Mouse (Mus musculus): Measurements from ENCODE around the gene 2010300C02Rik.
"Not testable (repeated sequence)": the region's sequence is repeated elsewhere in the genome, so short reads cannot be mapped to it uniquely, and the experiment has no call there.

2010300C02Rik gene

GRCm38 (mm10) chr1:37719761-37720640, at the start of gene 2010300C02Rik:
2010300C02Rik (minus strand) TSS chr1:37720085.
- peak; percentile 23 to 40 for DNase-seq

GRCm38 (mm10) chr1:37759407-37759806, 39.5 kb upstream of the 2010300C02Rik start:
- DNase-seq, result no peak

DNA sequence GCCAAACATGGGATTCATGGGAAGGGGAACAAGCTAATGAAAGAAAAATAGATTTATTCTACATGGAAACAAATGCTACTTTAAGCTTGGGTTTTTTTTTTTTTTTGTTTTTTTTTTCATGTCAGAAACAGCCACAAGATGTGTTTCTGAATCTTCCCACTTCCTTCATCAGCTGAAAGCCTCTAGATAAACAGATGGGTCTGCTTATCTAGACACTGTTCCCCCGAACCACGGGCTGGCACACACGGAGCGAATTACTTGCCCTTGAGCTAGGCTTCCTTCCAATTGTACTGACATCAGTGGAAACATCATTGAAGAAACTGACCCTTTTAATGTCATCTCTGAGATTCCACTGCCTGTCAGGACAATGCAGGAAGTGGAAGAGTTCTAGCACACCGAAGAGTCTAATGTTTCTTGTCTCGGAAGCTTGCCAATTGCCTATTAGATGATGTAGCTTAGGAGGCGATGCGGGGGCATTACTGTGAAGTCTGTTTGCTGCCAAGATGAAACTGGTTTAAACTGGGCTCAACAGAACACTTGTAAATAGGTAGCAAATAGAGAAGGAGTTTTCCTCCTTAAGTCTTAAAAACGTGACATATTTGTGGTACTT, 24.9 kb upstream of the 2010300C02Rik start:
- no peak for DNase-seq

DNA sequence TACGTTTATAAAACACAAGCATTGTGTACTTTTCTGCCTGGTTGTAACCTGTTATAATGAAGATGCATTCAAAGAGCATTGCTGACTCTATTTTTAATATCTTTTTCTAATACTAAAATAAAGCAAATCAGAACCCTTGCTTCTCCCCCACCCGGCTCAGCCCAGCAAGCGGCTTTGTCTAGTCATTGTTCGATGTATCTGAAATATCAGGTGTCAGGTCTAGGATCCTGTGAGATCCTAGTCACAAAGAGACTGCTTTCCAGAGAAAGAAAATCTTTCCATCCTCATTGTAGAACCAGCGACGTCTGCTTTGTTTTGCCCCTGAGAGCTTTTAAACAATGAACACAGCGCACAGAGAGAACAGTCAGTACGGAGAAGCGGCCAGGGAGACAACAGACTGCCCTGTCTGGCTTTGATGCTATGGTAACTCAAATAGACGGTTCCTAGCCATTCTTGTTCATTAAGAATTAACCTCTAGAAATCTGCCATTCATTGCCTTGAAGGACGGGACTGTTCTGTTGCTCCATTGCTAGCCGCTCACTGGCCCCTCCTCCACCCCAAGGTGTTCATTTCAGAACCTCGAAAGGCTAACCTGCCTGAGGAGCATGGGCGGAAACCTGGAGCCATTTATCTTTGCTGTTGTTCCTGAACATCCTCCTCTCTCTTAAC, 22.9 kb upstream of the 2010300C02Rik start:
- no peak for DNase-seq

DNA sequence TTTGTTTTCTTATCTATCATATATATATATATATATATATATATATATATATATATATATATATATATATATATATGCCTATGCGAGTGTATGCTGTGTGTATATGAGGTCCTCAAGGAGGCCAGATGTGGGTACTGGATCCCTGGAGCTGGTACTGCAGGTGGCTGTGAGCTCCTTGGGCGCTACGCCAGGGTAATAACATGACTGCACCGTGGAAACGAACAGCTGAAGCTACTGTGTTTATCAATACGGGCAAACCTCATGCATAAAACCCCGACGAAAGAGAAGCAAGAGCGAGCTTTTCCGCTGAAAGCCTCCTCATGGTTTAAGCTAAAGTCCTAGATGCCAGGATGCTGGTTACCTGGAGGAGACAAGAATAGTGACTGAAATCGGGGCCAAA, 22.2 kb upstream of the 2010300C02Rik start:
- DNase-seq, result no peak

DNA sequence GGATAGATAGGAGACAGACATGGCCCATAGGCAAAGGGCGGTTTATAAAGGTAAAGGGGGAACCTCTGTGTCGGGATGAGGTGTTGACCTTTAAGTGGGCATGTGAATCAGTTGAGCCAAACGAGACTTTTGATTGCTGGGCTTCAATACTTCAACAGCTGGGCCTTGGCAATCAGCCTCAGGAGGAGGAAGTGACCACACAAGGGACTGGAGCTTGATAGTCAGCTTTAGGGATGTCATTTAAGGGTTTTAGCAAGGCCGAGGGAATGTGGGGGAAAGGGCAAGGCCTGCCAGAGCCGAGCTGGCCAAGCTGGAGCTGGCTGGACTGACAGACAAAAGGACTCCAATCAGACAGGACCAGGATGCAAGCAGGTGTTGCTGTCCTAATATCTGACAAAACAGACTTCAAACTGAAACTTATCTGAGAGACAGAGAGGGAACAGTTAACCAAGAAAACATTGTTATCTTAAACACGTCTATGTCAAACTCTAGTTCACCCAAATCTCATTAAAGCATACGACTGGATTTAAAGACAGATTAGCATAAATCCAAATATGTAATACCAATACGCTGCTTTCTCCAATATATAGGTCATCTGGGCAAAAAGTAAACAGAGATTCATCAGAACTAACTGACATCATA, 20.4 kb upstream of the 2010300C02Rik start:
- DNase-seq, result no peak

GRCm38 (mm10) chr1:37738895-37739294, 19.0 kb upstream of the 2010300C02Rik start:
- DNase-seq, result no peak

DNA sequence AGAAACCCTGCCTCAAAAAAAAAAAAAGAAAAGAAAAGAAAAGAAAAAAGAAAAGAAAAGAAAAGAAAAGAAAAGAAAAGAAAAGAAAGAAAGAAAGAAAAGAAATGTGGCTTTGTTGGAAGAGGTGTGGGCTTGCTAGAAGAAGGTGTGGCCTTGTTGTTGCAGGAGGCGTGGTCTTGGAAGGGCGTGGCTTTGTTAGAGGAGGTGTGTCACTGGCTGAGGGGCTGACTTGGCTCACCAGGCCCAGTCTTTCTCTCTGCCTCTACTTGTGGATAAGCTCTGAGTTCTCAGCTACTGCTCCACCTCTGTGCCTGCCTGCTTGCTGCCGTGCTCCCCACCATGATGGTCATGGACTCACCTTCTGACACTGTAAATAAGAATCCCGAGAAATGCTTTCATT, 17.2 kb upstream of the 2010300C02Rik start:
- no peak for DNase-seq

DNA sequence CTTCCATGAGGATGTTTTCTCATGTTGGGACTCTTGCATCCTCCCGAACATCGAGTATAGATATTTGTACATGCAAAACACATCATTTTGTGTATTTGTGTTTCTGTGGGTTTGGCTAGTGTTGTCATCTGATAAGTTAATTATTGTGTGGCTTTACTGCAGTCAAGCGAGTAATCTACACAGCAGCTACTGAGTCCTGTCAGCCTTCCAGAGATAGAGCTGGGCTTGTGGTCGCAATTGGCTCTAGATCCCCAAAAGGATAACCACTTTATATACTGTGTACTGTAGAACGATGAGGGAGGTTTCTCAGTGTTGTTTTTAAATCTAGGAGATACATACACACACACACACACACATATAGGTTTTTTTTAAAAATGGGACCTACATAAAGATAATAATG, 16.0 kb upstream of the 2010300C02Rik start:
- DNase-seq, result no peak

DNA sequence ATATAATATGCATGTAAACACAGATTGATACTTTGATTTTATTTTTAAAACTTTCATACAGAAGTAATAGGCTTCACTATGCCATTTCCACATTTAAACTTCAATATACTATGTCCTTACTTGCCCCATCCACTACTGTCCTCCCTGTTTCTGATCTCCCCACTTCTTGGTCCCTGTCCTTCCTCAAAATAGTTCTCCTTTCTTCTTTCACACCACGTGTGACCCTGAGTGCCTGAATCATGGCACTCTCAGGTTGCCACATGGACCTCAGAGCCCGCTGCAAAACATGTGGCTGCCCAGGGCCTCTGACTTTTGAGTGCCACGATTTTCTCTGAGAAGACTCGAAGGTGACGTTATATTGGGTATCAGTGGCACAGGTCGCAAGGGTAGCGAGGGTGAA, 15.0 kb upstream of the 2010300C02Rik start:
- no peak for DNase-seq

GRCm38 (mm10) chr1:37729353-37729752, 9.5 kb upstream of the 2010300C02Rik start:
- DNase-seq, result no peak

DNA sequence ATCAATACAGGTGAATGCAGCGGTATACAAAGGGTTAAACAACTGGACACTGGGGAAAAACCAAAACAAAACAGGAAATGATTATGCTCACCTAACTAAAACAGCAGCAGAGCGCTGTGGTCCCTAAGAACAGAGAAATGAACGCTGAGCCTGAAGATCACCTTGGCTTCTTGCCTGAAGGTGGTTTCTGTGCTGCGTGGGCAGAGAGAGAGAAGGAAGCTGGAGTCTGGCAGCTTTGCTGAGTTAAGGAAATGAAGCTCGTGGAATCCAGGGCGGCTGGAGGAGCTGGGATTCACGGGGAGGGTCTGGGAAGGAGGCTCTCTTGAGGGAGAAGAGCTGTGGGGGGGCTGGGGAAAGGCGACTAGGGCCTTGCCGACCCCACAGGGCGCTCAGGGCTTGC, 8.2 kb upstream of the 2010300C02Rik start:
- DNase-seq, result no peak

- DNase-seq, result no peak
These were observed 7.3 kb upstream of the 2010300C02Rik start for GRCm38 (mm10) chr1:37727186-37727585.

DNA sequence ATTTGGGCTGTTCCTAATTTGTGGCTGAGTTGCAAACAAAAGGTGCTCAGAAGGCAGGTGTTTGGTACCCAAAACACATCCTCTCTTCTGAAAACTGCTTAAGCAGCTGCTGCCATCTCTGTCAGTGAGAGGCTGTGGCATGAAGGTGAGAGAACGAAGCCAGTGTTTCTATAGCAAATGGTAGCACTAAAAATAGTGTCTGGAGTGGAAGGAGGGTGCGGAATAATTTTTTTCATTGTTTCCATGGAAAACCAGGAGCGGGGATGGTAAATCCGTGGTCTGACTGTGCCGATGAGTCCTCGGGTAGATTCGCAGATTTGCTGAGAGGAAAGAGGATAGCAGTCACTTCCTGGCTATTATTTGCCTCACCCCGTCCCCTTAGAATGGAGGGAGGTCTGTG, 6.5 kb upstream of the 2010300C02Rik start:
- no peak for DNase-seq

- no peak for DNase-seq
These were observed 6.0 kb upstream of the 2010300C02Rik start for GRCm38 (mm10) chr1:37725880-37726279.

GRCm38 (mm10) chr1:37721092-37721491, 1.2 kb upstream of the 2010300C02Rik start:
- no peak for DNase-seq

GRCm38 (mm10) chr1:37719030-37719723, 708 bp downstream of the 2010300C02Rik start:
- no peak for DNase-seq

DNA sequence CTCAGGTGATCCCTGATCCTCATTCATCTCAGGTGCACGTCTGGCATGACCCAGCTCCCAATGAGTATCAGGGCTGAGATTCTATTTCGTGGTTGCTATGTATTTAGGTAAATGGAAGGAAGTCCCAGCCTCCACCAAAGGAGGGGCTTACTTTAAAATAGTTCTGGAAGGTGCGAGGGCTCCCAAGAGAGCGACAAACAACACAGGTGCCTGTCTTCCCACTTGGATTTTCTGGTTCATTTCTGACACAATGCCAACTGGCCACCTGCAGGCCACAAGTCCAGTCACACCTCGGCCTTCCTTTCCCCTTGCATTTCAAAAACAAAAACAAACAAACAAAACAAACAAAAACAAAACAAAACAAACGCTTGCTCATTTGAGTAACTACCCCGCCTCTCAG, 1.4 kb downstream of the 2010300C02Rik start:
- DNase-seq, result no peak

DNA sequence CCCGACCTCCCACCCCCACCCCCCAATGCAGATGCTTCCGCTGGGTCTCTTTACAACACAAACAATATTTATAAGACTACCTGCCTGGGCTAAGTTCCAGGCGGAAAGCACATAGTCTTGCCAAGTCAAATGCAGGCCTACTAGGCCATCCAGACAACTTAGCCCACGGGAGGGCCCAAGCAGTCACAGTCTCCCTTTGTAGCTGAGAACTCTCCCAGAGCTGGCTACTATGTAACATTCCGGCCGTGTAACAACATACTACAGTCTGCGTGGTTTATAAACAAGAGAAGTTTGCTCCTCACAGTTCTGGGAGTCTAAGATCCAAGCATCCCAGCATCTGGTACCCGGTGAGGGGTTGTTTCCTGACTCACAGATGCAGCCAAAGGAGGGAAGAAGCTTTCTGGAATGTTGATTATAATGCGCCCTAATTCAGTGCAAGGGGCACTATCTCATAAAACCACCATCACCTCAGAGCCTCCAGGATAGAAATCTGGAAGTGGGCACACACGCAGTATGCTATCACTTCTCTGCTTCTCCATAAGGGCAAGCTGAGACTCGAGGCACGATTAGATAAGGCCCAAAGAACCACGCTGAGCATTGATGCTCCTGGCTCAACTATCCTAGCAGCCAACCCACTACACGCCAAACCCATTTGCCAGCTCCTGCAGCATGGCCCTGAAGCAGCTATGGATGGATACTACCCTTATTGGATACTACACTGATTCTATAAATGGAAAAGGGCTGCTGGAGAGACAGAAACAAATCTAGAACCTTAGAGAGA, 2.3 kb downstream of the 2010300C02Rik start:
- no peak for DNase-seq

- DNase-seq, result not testable (repeated sequence)
These were observed 7.5 kb downstream of the 2010300C02Rik start for GRCm38 (mm10) chr1:37712357-37712737.

DNA sequence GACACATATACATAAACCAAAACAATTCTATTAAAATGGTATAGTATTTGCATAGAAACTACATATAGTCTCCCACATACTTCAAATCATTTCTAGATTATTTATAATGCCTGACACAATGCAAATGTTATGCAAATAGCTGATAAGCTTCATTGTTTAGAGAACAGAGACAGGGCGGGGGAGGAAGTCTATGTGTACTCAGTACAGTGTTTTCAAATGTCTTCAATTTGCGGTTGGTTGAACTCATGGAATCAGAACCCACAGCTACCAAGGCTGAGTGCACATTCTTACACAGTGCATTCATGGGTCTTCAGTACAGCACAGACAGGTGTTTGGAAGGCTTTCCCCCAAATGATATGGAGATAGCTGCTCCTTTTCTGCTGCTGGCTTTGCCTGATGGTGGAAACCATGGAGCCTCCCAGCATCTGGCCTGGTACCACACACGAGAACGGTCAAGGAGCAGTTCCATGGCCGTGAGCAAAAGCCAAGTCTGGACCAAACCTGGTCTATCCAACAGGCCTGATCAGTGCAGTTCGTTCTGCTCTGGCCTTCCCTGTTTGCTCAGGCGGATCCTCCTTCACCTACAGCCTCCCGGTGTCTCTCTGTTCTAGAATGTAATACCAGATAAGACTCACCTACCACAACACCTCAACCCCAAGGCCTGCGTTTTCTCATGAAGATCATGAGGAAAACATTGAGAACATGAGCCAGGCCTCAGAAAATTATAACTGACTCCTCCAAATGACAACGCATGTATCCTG, 8.1 kb downstream of the 2010300C02Rik start:
- no peak for DNase-seq

Data from thymus, adult 18-20 months (tissue).